Mouse (Mus musculus) brain, embryonic 14.5 days (tissue): ENCODE results near the gene Hectd2.

Experiments
- CTCF ChIP-seq: fragments of 200-500 bp; IDR thresholded peaks from 2 replicates; pipeline ENCODE4 v1.5.1; 2012; ENCODE audit warnings: inconsistent platforms, mild to moderate bottlenecking, moderate library complexity, borderline replicate concordance; ENCODE audit not compliant: insufficient read depth, insufficient read length; ENCODE audit errors: extremely low read depth
- POLR2A ChIP-seq: fragments of 200-500 bp; IDR thresholded peaks from 2 replicates; pipeline ENCODE4 v1.6.1; 2012; ENCODE audit warnings: mild to moderate bottlenecking, inconsistent platforms, borderline replicate concordance; ENCODE audit not compliant: poor library complexity, insufficient read depth, insufficient read length, severe bottlenecking; ENCODE audit errors: extremely low read depth

GRCm38 (mm10) chr19:36504716-36505115 is 49.7 kb upstream of the Hectd2 start:
- TF ChIP-seq CTCF (no peak), POLR2A (no peak)
